Mouse (Mus musculus): Measurements from ENCODE around the gene Xab2.

DNA sequence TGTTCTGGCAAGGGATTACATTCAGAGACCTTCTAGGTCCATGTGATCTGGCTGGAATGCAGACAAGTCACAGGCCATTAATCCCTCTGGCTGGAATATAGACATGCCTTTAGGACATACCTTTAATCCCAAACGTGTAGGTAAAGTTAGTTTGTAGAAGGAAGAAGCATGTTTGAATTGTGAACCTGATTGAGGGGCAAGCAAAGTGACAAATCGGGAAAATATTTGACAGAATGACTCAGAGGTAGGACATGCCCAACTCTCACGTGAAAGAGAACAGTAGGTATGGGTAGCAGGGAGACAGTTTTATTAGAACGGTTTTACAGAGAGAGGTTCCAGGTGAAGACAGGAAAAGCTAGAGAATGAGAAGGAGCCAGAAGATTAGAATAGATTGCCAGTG, 26.4 kb upstream of the Xab2 start:
- TF ChIP-seq BHLHE40 (IDR thresholded peaks at IDR 0.05; ENCODE audit: low read depth, low read length): no peak
- TF ChIP-seq E2F4 (IDR thresholded peaks at IDR 0.05; ENCODE audit: insufficient replicate concordance, low read depth, low read length): no peak
- no peak for TF ChIP-seq CTCF (conservative IDR thresholded peaks at IDR 0.05 in 1 of 2, IDR thresholded peaks at IDR 0.05 in 1 of 2; ENCODE audit: low read depth in 2 of 2, low read length in 2 of 2)
- TF ChIP-seq EP300 (IDR thresholded peaks at IDR 0.05; ENCODE audit: low read length): no peak
- TF ChIP-seq IRF4 (IDR thresholded peaks at IDR 0.05; ENCODE audit: low read depth, low read length): no peak
- TF ChIP-seq MAX (IDR thresholded peaks at IDR 0.05; ENCODE audit: low read length): no peak
- TF ChIP-seq KAT2A (IDR thresholded peaks at IDR 0.05; ENCODE audit: insufficient replicate concordance, low read length): no peak
